Mouse (Mus musculus) urinary bladder, postnatal 36 days (tissue): ENCODE results near the gene Spast.
"Not testable (repeated sequence)": the region's sequence is repeated elsewhere in the genome, so short reads cannot be mapped to it uniquely, and the experiment has no call there.

ENCODE experiments used
- DNase-seq, 2 experiments: peaks; one replicate each; pipeline ENCODE4 v3.0.0; 2022; ENCODE audit warnings: low spot score in 2 of 2, mixed read lengths in 1 of 2

The Spast gene

GRCm38 (mm10) chr17:74338937-74339804, at the start of gene Spast:
Gene Spast (plus strand): TSS chr17:74338987.
- peak; percentile 74 to 78 for DNase-seq

- no peak for DNase-seq
Observed at GRCm38 (mm10) chr17:74290198-74290597, 48.6 kb upstream of the Spast start.

- DNase-seq: no peak
Observed at GRCm38 (mm10) chr17:74290869-74291268, 47.9 kb upstream of the Spast start.

GRCm38 (mm10) chr17:74291640-74292361, 47.0 kb upstream of the Spast start:
- DNase-seq: no peak

- no peak for DNase-seq
Observed at GRCm38 (mm10) chr17:74293687-74294425, 44.9 kb upstream of the Spast start.

GRCm38 (mm10) chr17:74294426-74295025, 44.3 kb upstream of the Spast start:
- DNase-seq: peak; percentile 79 to 89

- DNase-seq: peak; percentile 63 to 79
Observed at GRCm38 (mm10) chr17:74295026-74295970, 43.5 kb upstream of the Spast start, which contains the start of gene Memo1. Gene Memo1 (minus strand): TSS chr17:74295521.

GRCm38 (mm10) chr17:74296076-74296823, 42.5 kb upstream of the Spast start:
- DNase-seq: no peak

GRCm38 (mm10) chr17:74296991-74297390, 41.8 kb upstream of the Spast start:
- not testable (repeated sequence) for DNase-seq

GRCm38 (mm10) chr17:74300089-74300488, 38.7 kb upstream of the Spast start:
- no peak for DNase-seq

- DNase-seq: no peak
Observed at GRCm38 (mm10) chr17:74304060-74304459, 34.7 kb upstream of the Spast start.

GRCm38 (mm10) chr17:74305616-74306015, 33.2 kb upstream of the Spast start:
- DNase-seq: no peak

GRCm38 (mm10) chr17:74306021-74306420, 32.8 kb upstream of the Spast start:
- no peak for DNase-seq

- no peak for DNase-seq
Observed at GRCm38 (mm10) chr17:74315445-74316308, 23.1 kb upstream of the Spast start.

GRCm38 (mm10) chr17:74316309-74316863, 22.4 kb upstream of the Spast start:
- peak; percentile 84 to 87 for DNase-seq

GRCm38 (mm10) chr17:74318721-74319120, 20.1 kb upstream of the Spast start:
- DNase-seq: no peak

GRCm38 (mm10) chr17:74322400-74323054, 16.3 kb upstream of the Spast start:
- no peak for DNase-seq

GRCm38 (mm10) chr17:74323844-74324243, 14.9 kb upstream of the Spast start, which contains the start of gene Dpy30:
Gene Dpy30 (minus strand): TSS chr17:74323944.
- no peak for DNase-seq
